Mouse (Mus musculus): ENCODE measurements around the gene Gatc. TPM values are rescaled to one million over a fixed set of nuclear protein-coding genes. Genes with fewer than 3 reads are reported as not detected.
A peak's percentile ranks its signal among the peaks of the same experiment; 100 is the strongest.

The Gatc gene
- polyA plus RNA-seq, 1 experiment from 2014 or later = 25.8 TPM

DNA sequence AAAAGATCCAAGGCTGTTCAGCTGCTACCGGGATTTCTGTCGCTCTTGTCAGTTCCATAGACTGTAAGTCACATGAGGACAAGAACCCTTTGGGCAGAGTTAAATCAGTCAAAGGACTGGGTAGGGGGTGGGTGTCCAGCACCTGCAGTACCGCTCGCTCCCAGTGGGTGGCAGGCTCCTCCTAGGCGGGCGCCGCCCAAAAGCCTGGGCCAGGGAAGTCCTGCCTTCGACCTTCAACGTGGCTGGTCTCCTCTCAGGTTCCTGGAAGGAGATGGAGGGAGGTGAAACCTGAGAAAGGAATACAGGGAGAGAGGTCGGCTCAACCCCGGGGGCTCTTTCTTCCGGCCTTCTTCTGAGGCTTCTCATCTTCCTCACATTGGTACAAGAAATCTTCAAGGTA lies 17.9 kb upstream of the Gatc start:
- Histone ChIP-seq H3K9me3 (no peaks in the 10 kb centered on the region), H3K4me3 (no peak overlapping the region), H3K27me3 (ENCODE audit: insufficient read depth, poor library complexity, severe bottlenecking) (peaks cover 8% of the 10 kb centered on the region; the same call in 1 of the 2 replicates), H3K4me1 (no peaks in the 10 kb centered on the region; the same call in 1 of the 2 replicates), H3K36me3 (no peaks in the 10 kb centered on the region), H3K27ac (peak overlapping the region; percentile 37)
- peak; percentile 91 for DNase-seq (ENCODE audit: low spot score)
- 2% methylated on average over 12 of the region's 12 CpGs for WGBS

DNA sequence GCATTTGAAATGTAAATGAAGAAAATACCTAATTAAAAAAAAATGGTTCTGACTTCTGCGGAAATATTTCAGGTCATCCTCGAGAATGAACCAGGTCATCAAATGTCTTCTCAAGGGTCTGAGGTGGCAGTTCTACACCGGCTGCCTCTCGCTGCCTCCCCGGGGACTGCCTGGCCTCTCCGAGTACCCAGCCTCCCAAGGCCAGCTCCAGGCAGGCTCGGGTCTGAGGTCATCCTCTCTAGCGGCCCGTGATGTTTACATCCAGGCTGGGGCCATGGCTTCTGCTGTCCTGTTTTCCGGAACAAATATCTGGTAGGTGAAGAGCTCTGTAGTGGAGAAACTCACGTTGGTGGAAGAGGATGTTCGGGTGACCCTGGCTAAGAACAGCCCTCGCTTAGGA lies 14.1 kb upstream of the Gatc start:
- DNase-seq (ENCODE audit: low spot score) = no peak
- Histone ChIP-seq H3K36me3 (no peaks in the 10 kb centered on the region), H3K4me1 (no peaks in the 10 kb centered on the region; the same call in 1 of the 2 replicates), H3K4me3 (no peak overlapping the region), H3K9me3 (no peaks in the 10 kb centered on the region), H3K27ac (no peak overlapping the region), H3K27me3 (ENCODE audit: insufficient read depth, poor library complexity, severe bottlenecking) (0 out of 2 replicates have a peak, but pooled peaks cover 5% of the 10 kb centered on the region)
- WGBS = 60% methylated on average over 13 of the region's 13 CpGs

DNA sequence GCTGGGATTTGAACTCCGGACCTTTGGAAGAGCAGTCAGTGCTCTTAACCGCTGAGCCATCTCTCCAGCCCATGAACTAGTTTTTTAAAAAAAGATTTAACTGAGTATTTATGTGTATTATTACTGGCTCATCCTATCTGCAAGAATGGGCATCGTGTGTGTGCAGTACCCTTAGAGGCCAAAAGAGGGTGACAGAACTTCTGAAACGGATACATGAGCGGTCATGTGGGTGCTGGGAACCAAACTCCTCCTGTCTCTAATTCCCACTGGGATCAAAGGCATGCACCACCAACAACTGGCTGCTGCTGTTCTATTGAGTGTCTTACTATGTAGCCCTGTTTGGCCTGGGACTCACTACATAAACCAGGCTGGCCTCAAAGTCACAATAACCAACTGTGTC lies 10.4 kb upstream of the Gatc start:
- H3K9me3 ChIP-seq = no peaks in the 10 kb centered on the region
- H3K27ac ChIP-seq = no peak overlapping the region
- H3K36me3 ChIP-seq = peaks cover 6% of the 10 kb centered on the region; the same call in 1 of the 2 replicates
- 78% methylated on average over 5 of the region's 5 CpGs for WGBS
- H3K4me3 ChIP-seq = no peak overlapping the region
- 0 out of 2 replicates have a peak, but pooled peaks cover 5% of the 10 kb centered on the region for H3K27me3 ChIP-seq (ENCODE audit: insufficient read depth, poor library complexity, severe bottlenecking)
- peaks cover 9% of the 10 kb centered on the region for H3K4me1 ChIP-seq
- DNase-seq (ENCODE audit: low spot score) = no peak

DNA sequence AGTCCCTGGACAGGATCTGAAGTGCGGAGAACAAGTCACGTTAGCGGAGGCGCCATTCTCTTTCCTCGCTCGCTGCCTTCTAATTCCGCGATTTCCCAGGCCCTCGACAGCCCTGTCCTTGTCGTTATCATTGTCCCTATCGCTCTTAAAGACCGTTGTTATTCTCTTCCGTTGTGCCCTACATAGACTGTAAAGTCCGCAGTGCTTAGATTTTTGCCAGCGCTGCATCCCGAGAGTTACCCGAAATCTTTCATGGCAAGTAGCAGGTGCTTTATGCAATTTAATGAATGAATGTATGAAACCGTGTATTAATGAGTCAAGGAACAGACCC lies 8.2 kb upstream of the Gatc start:
- Histone ChIP-seq H3K27ac (peak overlapping the region; percentile 92), H3K36me3 (peaks cover 28% of the 10 kb centered on the region), H3K9me3 (no peaks in the 10 kb centered on the region), H3K27me3 (ENCODE audit: insufficient read depth, poor library complexity, severe bottlenecking) (no peaks in the 10 kb centered on the region), H3K4me3 (peak overlapping the region; percentile 94), H3K4me1 (peaks cover 9% of the 10 kb centered on the region)
- no peak for DNase-seq (ENCODE audit: low spot score)
- under 1% methylated on average over 18 of the region's 18 CpGs for WGBS

DNA sequence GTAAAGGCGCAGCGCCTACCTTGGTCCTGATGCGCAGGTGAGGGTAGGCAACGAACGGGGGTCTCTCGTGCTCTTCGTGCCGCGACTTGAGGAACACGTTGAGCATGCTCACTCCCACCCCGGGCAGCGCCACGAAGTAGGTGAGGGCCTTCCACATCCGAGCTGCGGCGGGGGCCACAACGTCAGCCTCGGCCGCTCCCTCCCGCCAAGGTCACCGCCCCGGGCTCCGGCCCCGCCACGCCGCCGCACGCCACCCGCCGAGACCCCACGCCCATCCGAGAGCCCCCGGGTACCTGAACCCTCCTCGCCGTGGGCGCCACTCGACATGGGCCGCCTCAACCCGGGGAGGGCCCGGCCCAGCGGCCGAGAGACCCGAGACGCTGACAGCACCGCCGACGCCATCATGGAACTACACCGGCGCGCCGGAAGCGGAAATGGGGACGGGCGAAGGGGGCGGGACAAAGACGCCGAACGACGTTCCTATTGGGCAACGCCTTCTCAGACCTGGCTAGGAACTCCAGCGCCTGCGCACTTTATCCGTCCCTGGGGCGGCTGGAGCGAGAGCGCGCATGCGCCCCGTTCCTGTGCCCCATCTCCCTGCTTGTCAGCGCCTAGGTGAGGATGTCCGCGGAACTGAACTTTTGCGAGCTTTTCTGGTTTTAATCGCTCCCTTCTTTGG lies 7.7 kb upstream of the Gatc start, which contains the start of gene Cox6a1:
Cox6a1 (minus strand) TSS at position 436 of the 679 bp plus-strand sequence.
- Histone ChIP-seq H3K9me3 (no peaks in the 10 kb centered on the region), H3K27ac (peak within 1 kb of the TSS; percentile 92), H3K27me3 (ENCODE audit: insufficient read depth, poor library complexity, severe bottlenecking) (no peaks in the 10 kb centered on the region), H3K4me3 (peak within 1 kb of the TSS; percentile 94), H3K4me1 (peaks cover 9% of the 10 kb centered on the region), H3K36me3 (peaks cover 33% of the 10 kb centered on the region)
- peak; percentile 99 for DNase-seq (ENCODE audit: low spot score)
- WGBS = under 1% methylated on average over 74 of the region's 74 CpGs

DNA sequence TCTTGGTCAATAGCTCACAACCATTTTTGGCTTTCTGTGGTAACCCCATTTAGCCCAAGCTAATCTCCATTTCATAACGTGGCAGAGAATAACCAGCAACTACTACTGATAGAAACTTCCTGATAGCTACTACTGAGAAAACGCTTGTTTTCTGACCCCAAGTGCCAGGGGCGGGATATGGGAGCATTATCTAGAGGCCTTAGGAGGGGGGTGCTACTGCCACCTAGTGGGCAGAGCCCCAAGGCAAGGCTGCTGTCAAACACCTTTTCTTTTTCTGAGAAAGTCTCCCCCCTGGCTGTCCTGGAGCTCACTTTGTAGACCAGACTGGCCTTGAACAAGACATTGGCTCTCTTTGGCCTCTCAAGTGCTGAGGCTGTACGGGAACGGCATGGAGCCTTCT lies 6.6 kb upstream of the Gatc start:
- H3K27me3 ChIP-seq (ENCODE audit: insufficient read depth, poor library complexity, severe bottlenecking) = no peaks in the 10 kb centered on the region
- peaks cover 44% of the 10 kb centered on the region for H3K36me3 ChIP-seq
- H3K4me1 ChIP-seq = peaks cover 9% of the 10 kb centered on the region
- H3K4me3 ChIP-seq = peak overlapping the region; percentile 94
- DNase-seq (ENCODE audit: low spot score) = peak; percentile 93
- H3K9me3 ChIP-seq = no peaks in the 10 kb centered on the region
- H3K27ac ChIP-seq = no peak overlapping the region
- WGBS = 3% methylated on average over 5 of the region's 5 CpGs

DNA sequence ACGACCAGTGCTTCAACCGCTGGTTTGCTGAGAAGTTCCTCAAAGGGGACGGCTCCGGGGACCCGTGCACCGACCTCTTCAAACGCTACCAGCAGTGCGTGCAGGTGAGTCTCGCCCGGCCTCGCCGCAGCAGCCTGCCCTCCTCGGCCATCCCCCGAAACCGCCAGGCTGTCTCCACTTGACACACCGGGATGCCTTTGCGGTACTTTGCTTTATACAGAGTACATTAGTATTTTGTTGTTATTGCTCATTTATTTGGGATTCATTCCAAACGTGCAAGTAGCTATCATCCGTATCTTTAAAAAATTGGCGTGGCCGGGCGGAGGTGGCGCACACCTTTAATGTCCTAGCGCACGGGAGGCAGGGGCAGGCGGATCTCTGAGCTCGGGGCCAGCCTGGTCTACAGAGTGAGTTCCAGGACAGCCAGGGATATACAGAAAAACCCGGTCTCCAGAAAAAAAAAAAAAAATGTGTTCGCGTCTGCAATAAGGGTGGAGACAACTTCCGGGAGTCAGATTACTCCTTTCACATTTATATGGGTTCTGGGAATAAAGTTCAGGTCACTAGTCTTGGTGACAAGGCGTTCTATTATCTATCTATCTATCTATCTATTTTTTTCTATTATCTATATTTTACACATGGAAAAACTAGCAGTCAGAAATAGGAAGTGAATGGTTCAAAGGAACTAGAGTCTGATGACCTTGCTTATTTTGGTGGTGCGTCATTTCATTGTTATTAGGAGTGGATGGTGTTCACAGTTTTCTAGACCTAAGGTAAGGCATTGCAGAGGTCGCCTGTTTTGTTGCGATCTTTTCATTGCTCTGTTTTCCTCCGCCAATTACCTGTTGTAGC lies 562 bp upstream of the Gatc start:
- peaks cover 50% of the 10 kb centered on the region for H3K36me3 ChIP-seq
- 10% methylated on average over 36 of the region's 36 CpGs for WGBS
- H3K4me1 ChIP-seq = peaks cover 16% of the 10 kb centered on the region
- peak overlapping the region; percentile 87 for H3K4me3 ChIP-seq
- H3K9me3 ChIP-seq = no peaks in the 10 kb centered on the region
- peak overlapping the region; percentile 95 for H3K27ac ChIP-seq
- no peaks in the 10 kb centered on the region for H3K27me3 ChIP-seq (ENCODE audit: insufficient read depth, poor library complexity, severe bottlenecking)
- no peak for DNase-seq (ENCODE audit: low spot score)

DNA sequence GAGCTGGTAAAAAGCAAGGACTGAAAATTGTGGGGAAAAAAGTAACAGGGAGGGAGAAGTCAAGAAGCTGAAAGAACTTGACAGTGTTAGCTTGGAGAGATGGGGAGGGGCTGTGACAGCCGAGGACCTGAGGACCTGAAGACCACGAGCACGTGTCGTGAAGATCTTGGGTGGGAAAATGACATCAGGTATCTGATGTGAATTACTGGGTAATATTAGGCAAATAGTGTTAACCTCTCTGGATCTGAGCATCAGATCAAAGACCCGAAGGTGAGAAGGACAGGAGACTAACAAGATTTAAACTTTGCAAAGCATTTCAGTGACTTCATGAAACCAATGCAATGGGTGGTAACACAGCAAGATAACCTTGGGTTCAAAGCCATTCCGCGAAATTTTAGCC lies 971 bp downstream of the Gatc start:
- H3K4me1 ChIP-seq = peaks cover 16% of the 10 kb centered on the region
- H3K27ac ChIP-seq = no peak overlapping the region
- peaks cover 50% of the 10 kb centered on the region for H3K36me3 ChIP-seq
- 27% methylated on average over 7 of the region's 7 CpGs for WGBS
- H3K27me3 ChIP-seq (ENCODE audit: insufficient read depth, poor library complexity, severe bottlenecking) = no peaks in the 10 kb centered on the region
- H3K9me3 ChIP-seq = no peaks in the 10 kb centered on the region
- H3K4me3 ChIP-seq = peak overlapping the region; percentile 87
- DNase-seq (ENCODE audit: low spot score) = no peak

DNA sequence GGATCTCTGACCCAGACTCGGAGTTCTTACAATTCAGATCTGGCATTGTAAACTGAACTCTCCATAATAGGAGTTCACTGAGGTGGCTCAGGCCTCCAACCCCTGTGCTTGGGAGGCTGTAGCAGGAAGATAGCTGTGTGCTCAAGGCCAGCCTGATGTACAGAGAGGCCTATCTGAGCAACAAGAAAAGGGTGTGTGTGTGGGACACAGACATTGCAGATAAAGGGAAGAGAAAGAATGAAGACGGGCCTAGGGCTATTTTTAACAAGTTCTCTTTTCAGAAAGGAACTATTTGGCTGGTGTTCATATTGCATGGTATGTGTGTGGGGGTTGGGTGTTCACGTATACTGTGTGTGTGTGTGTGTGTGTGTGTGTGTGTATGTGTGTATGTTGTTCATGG lies 7.4 kb downstream of the Gatc start:
- Histone ChIP-seq H3K4me1 (peaks cover 22% of the 10 kb centered on the region), H3K4me3 (no peak overlapping the region), H3K36me3 (peaks cover 76% of the 10 kb centered on the region), H3K27ac (no peak overlapping the region), H3K9me3 (no peaks in the 10 kb centered on the region), H3K27me3 (ENCODE audit: insufficient read depth, poor library complexity, severe bottlenecking) (no peaks in the 10 kb centered on the region)
- WGBS = 64% methylated on average over 3 of the region's 3 CpGs
- peak; percentile 90 for DNase-seq (ENCODE audit: low spot score)

DNA sequence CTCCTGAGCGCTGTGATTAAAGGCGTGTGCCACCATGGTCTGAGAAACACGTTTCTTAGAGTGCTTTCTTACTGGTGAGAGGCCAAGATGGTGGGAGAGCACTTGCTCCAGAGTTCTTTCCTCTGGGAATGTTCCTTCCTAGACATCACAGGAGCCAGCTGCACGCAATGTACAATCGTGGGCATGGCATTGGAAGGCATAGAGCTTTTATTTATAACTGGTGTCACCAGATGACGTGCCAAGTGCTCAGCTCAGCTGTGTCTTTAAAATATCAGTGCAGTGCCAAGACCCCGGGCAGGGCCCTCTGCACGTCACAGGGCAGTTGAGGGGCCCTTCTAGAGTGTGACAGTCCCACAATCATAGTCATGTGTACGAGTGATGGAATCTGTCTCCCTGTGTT lies 10.0 kb downstream of the Gatc start:
- peaks cover 64% of the 10 kb centered on the region for H3K36me3 ChIP-seq
- no peak overlapping the region for H3K27ac ChIP-seq
- H3K4me1 ChIP-seq = peaks cover 30% of the 10 kb centered on the region
- DNase-seq (ENCODE audit: low spot score) = no peak
- no peak overlapping the region for H3K4me3 ChIP-seq
- H3K9me3 ChIP-seq = no peaks in the 10 kb centered on the region
- H3K27me3 ChIP-seq (ENCODE audit: insufficient read depth, poor library complexity, severe bottlenecking) = no peaks in the 10 kb centered on the region
- 87% methylated on average over 9 of the region's 9 CpGs for WGBS

DNA sequence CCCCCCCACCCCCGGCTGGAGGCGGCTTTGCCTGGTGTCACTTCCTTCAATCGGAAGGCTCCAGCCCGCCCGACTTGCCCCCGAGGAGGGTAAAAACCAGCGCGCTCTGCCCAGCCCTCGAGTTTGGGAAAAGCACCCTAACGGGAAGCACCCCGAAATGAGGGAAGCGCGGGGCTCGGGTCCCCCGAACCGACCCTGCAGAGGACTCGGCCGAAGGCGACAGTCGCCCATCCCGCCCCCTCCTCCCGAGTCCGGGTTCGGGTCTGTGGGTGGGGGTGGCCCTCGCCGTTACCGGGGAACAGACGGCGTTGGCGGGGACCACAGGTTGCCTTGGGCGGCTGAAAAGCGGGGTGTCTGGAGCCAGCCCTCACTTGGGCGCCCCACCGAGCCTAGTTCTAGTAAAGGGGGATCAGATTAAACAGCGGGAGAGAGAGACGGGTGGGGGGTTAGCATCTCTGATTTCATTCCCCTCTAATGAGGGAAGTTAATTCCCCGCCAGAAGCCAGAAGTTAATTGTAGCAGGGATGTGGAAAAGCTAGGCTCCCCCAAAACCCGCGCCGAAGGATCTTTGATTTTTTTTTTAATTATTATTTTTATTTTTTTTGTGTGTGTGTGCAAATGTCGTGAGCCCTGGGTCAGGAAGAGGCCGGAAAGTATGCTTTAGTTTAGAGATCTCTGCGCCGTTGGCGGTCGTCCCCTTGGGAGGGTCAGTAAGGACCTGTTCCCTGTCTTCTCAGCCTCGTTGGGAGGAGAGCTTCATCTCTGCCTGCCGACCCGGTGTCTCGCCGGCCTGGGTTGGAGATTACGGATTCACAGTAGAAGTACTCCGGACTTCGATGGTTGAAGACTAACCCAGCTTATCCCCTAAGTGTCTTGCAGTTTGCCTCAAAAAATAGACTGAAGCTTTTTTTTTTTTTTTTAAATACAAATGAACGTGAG lies 13.1 kb downstream of the Gatc start:
- Histone ChIP-seq H3K4me3 (peak overlapping the region; percentile 94), H3K4me1 (peaks cover 31% of the 10 kb centered on the region), H3K27ac (peak overlapping the region; percentile 98), H3K36me3 (peaks cover 34% of the 10 kb centered on the region), H3K9me3 (no peaks in the 10 kb centered on the region), H3K27me3 (ENCODE audit: insufficient read depth, poor library complexity, severe bottlenecking) (no peaks in the 10 kb centered on the region)
- WGBS = under 1% methylated on average over 55 of the region's 55 CpGs
- DNase-seq (ENCODE audit: low spot score) = no peak

DNA sequence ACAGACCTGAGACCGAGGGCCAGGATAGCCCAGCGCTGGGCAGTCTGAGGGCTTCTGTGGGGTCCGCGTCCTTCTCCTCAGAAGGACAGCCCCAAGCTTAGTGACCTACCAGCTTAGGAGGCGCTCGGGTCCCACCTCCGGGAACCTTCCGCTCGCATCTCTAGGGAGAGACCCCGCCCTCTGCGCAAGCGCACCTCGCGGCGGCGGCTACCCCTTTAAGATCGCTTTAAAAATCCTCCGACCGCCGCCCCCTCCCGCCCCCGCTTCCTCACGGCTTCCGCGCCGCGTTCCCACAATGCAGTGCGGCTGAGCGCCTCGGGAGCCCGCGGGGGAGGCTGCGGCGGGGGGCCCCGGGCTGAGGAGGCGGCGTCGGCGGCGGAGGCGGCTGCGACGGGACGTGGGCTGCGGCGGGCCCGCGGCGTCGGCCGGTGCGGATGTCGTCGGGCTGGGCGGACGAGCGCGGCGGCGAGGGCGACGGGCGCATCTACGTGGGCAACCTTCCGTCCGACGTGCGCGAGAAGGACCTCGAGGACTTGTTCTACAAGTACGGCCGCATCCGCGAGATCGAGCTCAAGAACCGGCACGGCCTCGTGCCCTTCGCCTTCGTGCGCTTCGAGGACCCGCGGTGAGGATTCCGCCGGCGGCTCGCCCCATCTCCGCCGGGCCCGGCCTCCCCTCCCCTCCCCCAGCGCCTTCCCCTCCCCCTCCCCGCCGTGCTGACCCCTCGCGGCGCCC lies 13.9 kb downstream of the Gatc start, which contains the start of gene Srsf9:
Srsf9 (plus strand) TSS at position 303 of the 735 bp plus-strand sequence.
- Histone ChIP-seq H3K27ac (peak within 1 kb of the TSS; percentile 98), H3K36me3 (peaks cover 25% of the 10 kb centered on the region), H3K27me3 (ENCODE audit: insufficient read depth, poor library complexity, severe bottlenecking) (no peaks in the 10 kb centered on the region), H3K4me3 (peak within 1 kb of the TSS; percentile 94), H3K4me1 (peaks cover 31% of the 10 kb centered on the region), H3K9me3 (no peaks in the 10 kb centered on the region)
- WGBS = under 1% methylated on average over 91 of the region's 97 CpGs
- peak; percentile 97 for DNase-seq (ENCODE audit: low spot score)
